Mouse (Mus musculus) E14TG2a.4 (cell line): ENCODE measurements at regions not wholly inside any gene's neighbourhood (a gene's known extent, or its start where the extent isn't known, plus 50 kb on each side); places are given as distances from the start of the nearest gene placed in this dataset.

Experiments used
- CTCF ChIP-seq: conservative IDR thresholded peaks from 2 replicates; pipeline ENCODE4 v1.5.1; 2014; ENCODE audit warnings: low read length
- POU5F1 ChIP-seq: IDR thresholded peaks from 2 replicates; pipeline ENCODE4 v1.6.1; 2014; ENCODE audit warnings: low read length, borderline replicate concordance

GRCm38 (mm10) chr8:49372686-49373085, 528.9 kb upstream of the Tenm3 start:
- TF ChIP-seq POU5F1: no peak
- no peak for TF ChIP-seq CTCF
